Comparison of ENCODE assay signal across 13 mouse cellular contexts in genomic region chr6:23740010-23740409, GRCm38 (mm10).
"Had no signal": no experiment of that assay in that cellular context is flagged by ENCODE, and none has a peak within 500 bp of the region (broad histone marks: within the 10 kb centered on the region; RNA-seq: fewer than 3 reads in every experiment).

No protein-coding gene starts in this region.

- DNase-seq: lung, adult 18-20 months; lung, embryonic 14.5 days; lung, postnatal 10 days; lung, postnatal 4 days; midbrain, embryonic 14.5 days; retina, postnatal 1 day; right cerebral cortex, postnatal 14 days; right cerebral cortex, postnatal 4 days; spleen, adult 18-20 months; thymus, adult 2 months; thymus, postnatal 25 days; thymus, postnatal 4 days had no signal

- ATAC-seq: midbrain, embryonic 16.5 days had no signal
